ENCODE assay signal across 16 mouse cellular contexts in the genomic region with DNA sequence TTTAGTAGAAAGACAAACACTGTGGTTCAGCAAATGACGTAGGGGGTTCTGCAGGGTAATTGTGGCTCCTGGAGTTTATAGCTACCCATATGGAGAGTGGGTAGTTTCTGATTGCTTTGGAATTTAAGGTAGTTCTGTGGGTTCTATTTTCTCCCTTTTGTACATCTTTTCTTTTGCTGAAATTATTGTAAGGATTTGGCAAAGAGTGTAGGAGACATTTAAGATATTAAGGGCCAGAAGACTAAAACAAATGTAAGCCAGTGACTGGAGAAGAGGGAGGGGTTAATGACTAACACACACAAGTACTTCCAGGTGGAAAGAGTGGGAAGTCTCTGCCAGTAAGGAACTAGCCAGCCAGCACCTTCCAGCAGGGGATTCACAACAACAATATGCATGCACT.
DNase-seq lines count a peak whose midpoint lies in the region; TF ChIP-seq lines count a peak whose summit lies in the region.
"Had no signal": no experiment of that assay in that cellular context is flagged by ENCODE, and none has a peak within 500 bp of the region (broad histone marks: within the 10 kb centered on the region; RNA-seq: fewer than 3 reads in every experiment).

No protein-coding gene starts in this region.

- peak overlapping the region; percentile 40 for H3K27ac ChIP-seq in left cerebral cortex, adult 2 months
- H3K27ac ChIP-seq: embryonic facial prominence, embryonic 10.5 days; embryonic facial prominence, embryonic 12.5 days; forebrain, embryonic 13.5 days; forebrain, embryonic 15.5 days had no signal

- no peak overlapping the region for H3K4me3 ChIP-seq in left cerebral cortex, adult 2 months
- H3K4me3 ChIP-seq: embryonic facial prominence, embryonic 10.5 days; embryonic facial prominence, embryonic 12.5 days; forebrain, embryonic 13.5 days; forebrain, embryonic 15.5 days had no signal

- TF ChIP-seq CTCF in left cerebral cortex, adult 2 months (IDR thresholded peaks at IDR 0.05): no peak

- intact Hi-C loops in left cerebral cortex, adult 2 months (cut with DNase I): loop anchor here (2.0 to 10.0 kb wide), 2 partner anchors 164 to 258 kb away; no protein-coding TSS in a partner anchor
- intact Hi-C loops in left cerebral cortex, postnatal 4 days (cut with DNase I): no loop called here

- peak; percentile 10 for DNase-seq in layer of hippocampus, adult 11-12 months (ENCODE audit: low spot score)
- no peak for DNase-seq in layer of hippocampus, postnatal 36 days
- DNase-seq in left cerebral cortex, adult 2 months (ENCODE audit: extremely low spot score in 1 of 2, low spot score in 2 of 2): no peak
- no peak for DNase-seq in left cerebral cortex, postnatal 4 days
- peak; percentile 10 to 26 for DNase-seq in right cerebral cortex, adult 2 months (ENCODE audit: low spot score in 2 of 2)
- no peak for DNase-seq in right cerebral cortex, postnatal 25 days
- DNase-seq in telencephalon, adult 2 months (ENCODE audit: low read depth, low spot score): peak; percentile 62
- no peak for DNase-seq in thymus, postnatal 0 days (ENCODE audit: low spot score)
- DNase-seq: cerebellum, adult 11-12 months; cerebellum, adult 2 months; cerebellum, adult 9-10 months; cerebellum, postnatal 25 days had no signal

Comparison
In these comparisons a context has a peak if more than half of its experiments do, and no peak if none do; other contexts are left out.
1. DNase-seq: peak in layer of hippocampus, adult 11-12 months (single experiment), right cerebral cortex, adult 2 months (2 of 2) and telencephalon, adult 2 months (single experiment); none in layer of hippocampus, postnatal 36 days (0 of 2), left cerebral cortex, adult 2 months (0 of 2), left cerebral cortex, postnatal 4 days (single experiment), right cerebral cortex, postnatal 25 days (single experiment) and thymus, postnatal 0 days (single experiment).